Mouse (Mus musculus) limb, embryonic 15.5 days (tissue): ENCODE results near the gene Cux1. TPM values are rescaled to one million over a fixed set of nuclear protein-coding genes. Genes with fewer than 3 reads are reported as not detected.

Experiments
- ATAC-seq: fragments of 200-750 bp; cut with Nextera tagmentation; 2 replicates; pipeline ENCODE4 v1.8.0; 2017; ENCODE audit warnings: low read depth, moderate TSS enrichment; ENCODE audit not compliant: insufficient number of reproducible peaks, low FRiP score, low TSS enrichment
- H3K27ac ChIP-seq: fragments of 300-500 bp; sonication (generic); 2 replicates; pipeline ENCODE4 v1.5.1; 2015; ENCODE audit warnings: moderate library complexity, mild to moderate bottlenecking, inconsistent platforms
- H3K27me3 ChIP-seq: fragments of 300-500 bp; sonication (generic); 2 replicates; pipeline ENCODE4 v1.6.1; 2015; ENCODE audit warnings: inconsistent platforms
- H3K36me3 ChIP-seq: fragments of 300-500 bp; sonication (generic); 2 replicates; pipeline ENCODE4 v1.6.1; 2015; ENCODE audit warnings: inconsistent platforms
- H3K4me1 ChIP-seq: fragments of 300-500 bp; sonication (generic); 2 replicates; pipeline ENCODE4 v1.6.1; 2015; ENCODE audit warnings: inconsistent platforms
- H3K4me2 ChIP-seq: fragments of 300-500 bp; sonication (generic); 2 replicates; pipeline ENCODE4 v1.6.1; 2015; ENCODE audit warnings: mild to moderate bottlenecking, inconsistent platforms
- H3K4me3 ChIP-seq: fragments of 300-500 bp; sonication (generic); 2 replicates; pipeline ENCODE4 v1.5.1; 2015; ENCODE audit warnings: mild to moderate bottlenecking, inconsistent platforms
- H3K9ac ChIP-seq: fragments of 300-500 bp; sonication (generic); 2 replicates; pipeline ENCODE4 v1.6.1; 2015; ENCODE audit warnings: inconsistent platforms
- H3K9me3 ChIP-seq: fragments of 300-500 bp; sonication (generic); 2 replicates; pipeline ENCODE4 v1.6.1; 2016; ENCODE audit warnings: inconsistent platforms
- WGBS: fragments of 180-500 bp; shearing (Covaris S2); methylation state at CpG from one replicate; pipeline ENCODE4 v1.1.7; 2015; 5-methylcytosine and 5-hydroxymethylcytosine counted together
- polyA plus RNA-seq: library from polyadenylated mRNA; unstranded; fragments of >200 nt; fragmentation: Nextera tagmentation; extraction: Ambion mirVana; gene quantifications from 2 replicates; pipeline ENCODE4 v1.2.1, GENCODE M21; 2015

Cux1 gene
- polyA plus RNA-seq, 1 experiment from 2014 or later, result 80.1 TPM

GRCm38 (mm10) chr5:136516593-136516992, 50.7 kb downstream of the Cux1 start:
- Histone ChIP-seq H3K4me1 (peaks cover 5% of the 10 kb centered on the region; the same call in 1 of the 2 replicates), H3K27ac (no peak overlapping the region), H3K9me3 (no peaks in the 10 kb centered on the region), H3K4me3 (no peak overlapping the region), H3K27me3 (no peaks in the 10 kb centered on the region; the same call in 1 of the 2 replicates), H3K4me2 (no peak overlapping the region), H3K9ac (no peak overlapping the region), H3K36me3 (no peaks in the 10 kb centered on the region)
- WGBS, result 88% methylated on average over 3 of the region's 3 CpGs
- ATAC-seq, result no peak

- H3K9ac ChIP-seq, result no peak overlapping the region
- peaks cover 12% of the 10 kb centered on the region; the same call in 1 of the 2 replicates for H3K4me1 ChIP-seq
- no peak overlapping the region for H3K4me2 ChIP-seq
- H3K36me3 ChIP-seq, result no peaks in the 10 kb centered on the region
- 47% methylated on average over 6 of the region's 6 CpGs for WGBS
- no peak overlapping the region for H3K4me3 ChIP-seq
- H3K27me3 ChIP-seq, result no peaks in the 10 kb centered on the region; the same call in none of the 2 replicates
- no peak for ATAC-seq
- H3K27ac ChIP-seq, result no peak overlapping the region
- no peaks in the 10 kb centered on the region for H3K9me3 ChIP-seq
Measured at GRCm38 (mm10) chr5:136514049-136514677, 53.1 kb downstream of the Cux1 start.

GRCm38 (mm10) chr5:136512103-136512674, 55.1 kb downstream of the Cux1 start:
- WGBS, result 88% methylated on average over 2 of the region's 2 CpGs
- no peak overlapping the region for H3K4me2 ChIP-seq
- H3K27me3 ChIP-seq, result peaks cover 2% of the 10 kb centered on the region
- H3K27ac ChIP-seq, result no peak overlapping the region
- H3K36me3 ChIP-seq, result no peaks in the 10 kb centered on the region
- H3K4me1 ChIP-seq, result peaks cover 12% of the 10 kb centered on the region; the same call in 1 of the 2 replicates
- no peaks in the 10 kb centered on the region for H3K9me3 ChIP-seq
- no peak for ATAC-seq
- no peak overlapping the region for H3K9ac ChIP-seq
- H3K4me3 ChIP-seq, result no peak overlapping the region

- Histone ChIP-seq H3K27me3 (peaks cover 5% of the 10 kb centered on the region), H3K4me2 (no peak overlapping the region), H3K4me3 (no peak overlapping the region), H3K9ac (no peak overlapping the region), H3K36me3 (no peaks in the 10 kb centered on the region), H3K9me3 (no peaks in the 10 kb centered on the region), H3K4me1 (peaks cover 12% of the 10 kb centered on the region; the same call in 1 of the 2 replicates), H3K27ac (no peak overlapping the region)
- WGBS, result 48% methylated on average over 7 of the region's 7 CpGs
- ATAC-seq, result no peak
Measured at GRCm38 (mm10) chr5:136511378-136511777, 55.9 kb downstream of the Cux1 start.

GRCm38 (mm10) chr5:136510609-136511008, 56.7 kb downstream of the Cux1 start:
- ATAC-seq, result no peak
- H3K27ac ChIP-seq, result no peak overlapping the region
- no peaks in the 10 kb centered on the region for H3K36me3 ChIP-seq
- peaks cover 5% of the 10 kb centered on the region; the same call in 1 of the 2 replicates for H3K27me3 ChIP-seq
- H3K4me1 ChIP-seq, result peaks cover 12% of the 10 kb centered on the region; the same call in 1 of the 2 replicates
- 90% methylated on average over 5 of the region's 5 CpGs for WGBS
- H3K4me2 ChIP-seq, result no peak overlapping the region
- no peak overlapping the region for H3K9ac ChIP-seq
- no peaks in the 10 kb centered on the region for H3K9me3 ChIP-seq
- H3K4me3 ChIP-seq, result no peak overlapping the region

- no peak for ATAC-seq
- Histone ChIP-seq H3K4me3 (no peak overlapping the region), H3K4me2 (no peak overlapping the region), H3K27me3 (peaks cover 19% of the 10 kb centered on the region), H3K4me1 (peaks cover 16% of the 10 kb centered on the region), H3K9me3 (no peaks in the 10 kb centered on the region), H3K27ac (no peak overlapping the region), H3K9ac (no peak overlapping the region), H3K36me3 (no peaks in the 10 kb centered on the region)
- WGBS, result 92% methylated on average over 4 of the region's 4 CpGs
Measured at GRCm38 (mm10) chr5:136507629-136508028, 59.7 kb downstream of the Cux1 start.

- ATAC-seq, result no peak
- H3K27ac ChIP-seq, result no peak overlapping the region
- H3K9ac ChIP-seq, result no peak overlapping the region
- no peaks in the 10 kb centered on the region for H3K9me3 ChIP-seq
- H3K27me3 ChIP-seq, result peaks cover 19% of the 10 kb centered on the region
- no peaks in the 10 kb centered on the region for H3K36me3 ChIP-seq
- no peak overlapping the region for H3K4me2 ChIP-seq
- peaks cover 24% of the 10 kb centered on the region for H3K4me1 ChIP-seq
- 77% methylated on average over 1 of the region's 1 CpGs for WGBS
- no peak overlapping the region for H3K4me3 ChIP-seq
Measured at GRCm38 (mm10) chr5:136506262-136506661, 61.0 kb downstream of the Cux1 start.

GRCm38 (mm10) chr5:136502491-136503086, 64.7 kb downstream of the Cux1 start:
- H3K4me1 ChIP-seq, result peaks cover 37% of the 10 kb centered on the region
- H3K9me3 ChIP-seq, result no peaks in the 10 kb centered on the region
- peaks cover 43% of the 10 kb centered on the region for H3K27me3 ChIP-seq
- no peaks in the 10 kb centered on the region for H3K36me3 ChIP-seq
- 19% methylated on average over 5 of the region's 5 CpGs for WGBS
- no peak overlapping the region for H3K9ac ChIP-seq
- no peak overlapping the region for H3K27ac ChIP-seq
- H3K4me3 ChIP-seq, result no peak overlapping the region
- no peak for ATAC-seq
- 0 out of 2 replicates have a peak overlapping the region, but pooled peaks have one; percentile 3 for H3K4me2 ChIP-seq

GRCm38 (mm10) chr5:136500307-136500871, 66.9 kb downstream of the Cux1 start:
- no peaks in the 10 kb centered on the region for H3K9me3 ChIP-seq
- no peak for ATAC-seq
- H3K27me3 ChIP-seq, result peaks cover 49% of the 10 kb centered on the region
- no peak overlapping the region for H3K9ac ChIP-seq
- no peak overlapping the region for H3K27ac ChIP-seq
- WGBS, result 41% methylated on average over 6 of the region's 6 CpGs
- no peak overlapping the region for H3K4me3 ChIP-seq
- peaks cover 37% of the 10 kb centered on the region for H3K4me1 ChIP-seq
- H3K36me3 ChIP-seq, result no peaks in the 10 kb centered on the region
- no peak overlapping the region for H3K4me2 ChIP-seq

- H3K4me1 ChIP-seq, result peaks cover 37% of the 10 kb centered on the region
- H3K4me2 ChIP-seq, result no peak overlapping the region
- no peak overlapping the region for H3K27ac ChIP-seq
- no peak overlapping the region for H3K9ac ChIP-seq
- no peaks in the 10 kb centered on the region for H3K36me3 ChIP-seq
- no peaks in the 10 kb centered on the region for H3K9me3 ChIP-seq
- no peak overlapping the region for H3K4me3 ChIP-seq
- WGBS, result 75% methylated on average over 2 of the region's 2 CpGs
- ATAC-seq, result no peak
- peaks cover 47% of the 10 kb centered on the region for H3K27me3 ChIP-seq
Measured at GRCm38 (mm10) chr5:136499316-136499715, 68.0 kb downstream of the Cux1 start.

GRCm38 (mm10) chr5:136498741-136499140, 68.5 kb downstream of the Cux1 start:
- 72% methylated on average over 3 of the region's 3 CpGs for WGBS
- Histone ChIP-seq H3K9me3 (no peaks in the 10 kb centered on the region), H3K27ac (no peak overlapping the region), H3K27me3 (peaks cover 41% of the 10 kb centered on the region), H3K4me3 (no peak overlapping the region), H3K4me2 (no peak overlapping the region), H3K36me3 (no peaks in the 10 kb centered on the region), H3K4me1 (peaks cover 37% of the 10 kb centered on the region), H3K9ac (no peak overlapping the region)
- no peak for ATAC-seq

- Histone ChIP-seq H3K4me2 (no peak overlapping the region), H3K9me3 (no peaks in the 10 kb centered on the region), H3K27ac (no peak overlapping the region), H3K4me3 (no peak overlapping the region), H3K36me3 (no peaks in the 10 kb centered on the region), H3K4me1 (peaks cover 27% of the 10 kb centered on the region), H3K27me3 (peaks cover 36% of the 10 kb centered on the region), H3K9ac (no peak overlapping the region)
- WGBS, result 92% methylated on average over 2 of the region's 2 CpGs
- ATAC-seq, result no peak
Measured at GRCm38 (mm10) chr5:136497301-136497700, 70.0 kb downstream of the Cux1 start.
